Mouse (Mus musculus): ENCODE results near the gene Astl. TPM values are rescaled to one million over a fixed set of nuclear protein-coding genes. Genes with fewer than 3 reads are reported as not detected.
"Not testable (repeated sequence)": the region's sequence is repeated elsewhere in the genome, so short reads cannot be mapped to it uniquely, and the experiment has no call there.

Astl gene
- polyA plus RNA-seq (2015; fragmentation: Nextera tagmentation; extraction: Ambion mirVana): not detected in 2 replicates

- peaks cover 48% of the 10 kb centered on the region for H3K4me1 ChIP-seq (replicated peaks)
- H3K36me3 ChIP-seq: no peaks in the 10 kb centered on the region
- peak within 1 kb of the TSS; percentile 70; the same call in 1 of the 2 replicates for H3K9ac ChIP-seq
- no peaks in the 10 kb centered on the region for H3K9me3 ChIP-seq (replicated peaks)
- peaks cover 38% of the 10 kb centered on the region for H3K27me3 ChIP-seq
- H3K4me3 ChIP-seq (replicated peaks): peak within 1 kb of the TSS; percentile 64
- 63% methylated on average over 4 of the region's 4 CpGs for WGBS (ENCODE audit: insufficient replicate concordance)
- H3K4me2 ChIP-seq: peak within 1 kb of the TSS; percentile 81
- DNase-seq: no peak
- no peak for ATAC-seq (ENCODE audit: low read depth)
- H3K27ac ChIP-seq: 0 out of 2 replicates have a peak within 1 kb of the TSS, but pooled peaks have one; percentile 2
Measured at GRCm38 (mm10) chr2:127338416-127338815, at the start of gene Astl. Gene Astl, plus strand, starts transcription at chr2:127338639.

- DNase-seq (no peak), ATAC-seq (ENCODE audit: low read depth) (no peak)
- H3K4me2 ChIP-seq: no peak overlapping the region
- no peak overlapping the region for H3K27ac ChIP-seq
- H3K4me3 ChIP-seq (replicated peaks): no peak overlapping the region
- H3K9ac ChIP-seq: no peak overlapping the region
- H3K36me3 ChIP-seq: peaks cover 83% of the 10 kb centered on the region
- WGBS (ENCODE audit: insufficient replicate concordance): 84% methylated on average over 4 of the region's 4 CpGs
- no peaks in the 10 kb centered on the region for H3K4me1 ChIP-seq (replicated peaks)
- H3K9me3 ChIP-seq (replicated peaks): no peaks in the 10 kb centered on the region
- no peaks in the 10 kb centered on the region for H3K27me3 ChIP-seq
Measured at GRCm38 (mm10) chr2:127292250-127292649, 46.2 kb upstream of the Astl start.

GRCm38 (mm10) chr2:127297001-127297805, 41.2 kb upstream of the Astl start:
- H3K9ac ChIP-seq: no peak overlapping the region
- no peaks in the 10 kb centered on the region for H3K4me1 ChIP-seq (replicated peaks)
- peaks cover 91% of the 10 kb centered on the region for H3K36me3 ChIP-seq
- H3K27me3 ChIP-seq: no peaks in the 10 kb centered on the region
- ATAC-seq (ENCODE audit: low read depth) (no peak), DNase-seq (no peak)
- no peaks in the 10 kb centered on the region for H3K9me3 ChIP-seq (replicated peaks)
- no peak overlapping the region for H3K4me2 ChIP-seq
- no peak overlapping the region for H3K4me3 ChIP-seq (replicated peaks)
- H3K27ac ChIP-seq: no peak overlapping the region
- 84% methylated on average over 7 of the region's 7 CpGs for WGBS (ENCODE audit: insufficient replicate concordance)

- no peaks in the 10 kb centered on the region for H3K27me3 ChIP-seq
- H3K27ac ChIP-seq: no peak overlapping the region
- WGBS (ENCODE audit: insufficient replicate concordance): 95% methylated on average over 1 of the region's 1 CpGs
- no peaks in the 10 kb centered on the region for H3K9me3 ChIP-seq (replicated peaks)
- H3K4me3 ChIP-seq (replicated peaks): no peak overlapping the region
- no peaks in the 10 kb centered on the region for H3K4me1 ChIP-seq (replicated peaks)
- peaks cover 85% of the 10 kb centered on the region for H3K36me3 ChIP-seq
- ATAC-seq (ENCODE audit: low read depth) (no peak), DNase-seq (no peak)
- H3K4me2 ChIP-seq: no peak overlapping the region
- no peak overlapping the region for H3K9ac ChIP-seq
Measured at GRCm38 (mm10) chr2:127298056-127298455, 40.4 kb upstream of the Astl start.

GRCm38 (mm10) chr2:127300701-127301100, 37.7 kb upstream of the Astl start:
- Histone ChIP-seq H3K27me3 (no peaks in the 10 kb centered on the region), H3K4me1 (replicated peaks) (no peaks in the 10 kb centered on the region), H3K4me2 (no peak overlapping the region), H3K4me3 (replicated peaks) (no peak overlapping the region), H3K27ac (no peak overlapping the region), H3K9me3 (replicated peaks) (no peaks in the 10 kb centered on the region), H3K9ac (no peak overlapping the region), H3K36me3 (peaks cover 62% of the 10 kb centered on the region)
- WGBS (ENCODE audit: insufficient replicate concordance): 67% methylated on average over 3 of the region's 3 CpGs
- DNase-seq: no peak
- ATAC-seq (ENCODE audit: low read depth): no peak

GRCm38 (mm10) chr2:127301883-127302282, 36.6 kb upstream of the Astl start:
- ATAC-seq (ENCODE audit: low read depth): no peak
- H3K36me3 ChIP-seq: peaks cover 50% of the 10 kb centered on the region
- 80% methylated on average over 3 of the region's 3 CpGs for WGBS (ENCODE audit: insufficient replicate concordance)

GRCm38 (mm10) chr2:127304192-127304591, 34.2 kb upstream of the Astl start:
- H3K27ac ChIP-seq; H3K27me3 ChIP-seq; H3K4me3 ChIP-seq (replicated peaks); H3K9ac ChIP-seq; ATAC-seq (ENCODE audit: low read depth); H3K4me1 ChIP-seq (replicated peaks); H3K9me3 ChIP-seq (replicated peaks); DNase-seq; H3K4me2 ChIP-seq: not testable (repeated sequence)
- H3K36me3 ChIP-seq: peaks cover 27% of the 10 kb centered on the region
- whole genome bisulfite sequencing (ENCODE audit: insufficient replicate concordance): 73% methylated on average over 4 of the region's 4 CpGs

More at GRCm38 (mm10) chr2:127301883-127302282, 36.6 kb upstream of the Astl start:
- no peak for DNase-seq
- Histone ChIP-seq H3K4me3 (replicated peaks) (no peak overlapping the region), H3K4me1 (replicated peaks) (no peaks in the 10 kb centered on the region), H3K9me3 (replicated peaks) (no peaks in the 10 kb centered on the region), H3K27ac (no peak overlapping the region), H3K4me2 (no peak overlapping the region), H3K9ac (no peak overlapping the region), H3K27me3 (no peaks in the 10 kb centered on the region)

GRCm38 (mm10) chr2:127304609-127305210, 33.7 kb upstream of the Astl start:
- H3K36me3 ChIP-seq: peaks cover 21% of the 10 kb centered on the region
- 81% methylated on average over 3 of the region's 3 CpGs for whole genome bisulfite sequencing (ENCODE audit: insufficient replicate concordance)

GRCm38 (mm10) chr2:127306123-127306522, 32.3 kb upstream of the Astl start:
- no peak for ATAC-seq (ENCODE audit: low read depth)
- Histone ChIP-seq H3K4me2 (no peak overlapping the region), H3K4me1 (replicated peaks) (0 out of 2 replicates have a peak, but pooled peaks cover 9% of the 10 kb centered on the region), H3K27ac (no peak overlapping the region), H3K9ac (no peak overlapping the region), H3K27me3 (no peaks in the 10 kb centered on the region), H3K4me3 (replicated peaks) (no peak overlapping the region), H3K9me3 (replicated peaks) (no peaks in the 10 kb centered on the region), H3K36me3 (peaks cover 8% of the 10 kb centered on the region; the same call in 1 of the 2 replicates)
- no peak for DNase-seq

More at GRCm38 (mm10) chr2:127304609-127305210, 33.7 kb upstream of the Astl start:
- H3K9me3 ChIP-seq (replicated peaks): no peaks in the 10 kb centered on the region
- H3K27ac ChIP-seq: no peak overlapping the region; the same call in 1 of the 2 replicates
- no peak for DNase-seq
- no peaks in the 10 kb centered on the region for H3K27me3 ChIP-seq
- H3K4me3 ChIP-seq (replicated peaks): no peak overlapping the region
- no peak for ATAC-seq (ENCODE audit: low read depth)
- H3K4me1 ChIP-seq (replicated peaks): 0 out of 2 replicates have a peak, but pooled peaks cover 4% of the 10 kb centered on the region
- no peak overlapping the region for H3K9ac ChIP-seq
- H3K4me2 ChIP-seq: no peak overlapping the region

- no peak overlapping the region for H3K27ac ChIP-seq
- H3K9me3 ChIP-seq (replicated peaks): no peaks in the 10 kb centered on the region
- 0 out of 2 replicates have a peak, but pooled peaks cover 9% of the 10 kb centered on the region for H3K4me1 ChIP-seq (replicated peaks)
- no peaks in the 10 kb centered on the region for H3K27me3 ChIP-seq
- H3K36me3 ChIP-seq: 0 out of 2 replicates have a peak, but pooled peaks cover 2% of the 10 kb centered on the region
- 30% methylated on average over 3 of the region's 3 CpGs for WGBS (ENCODE audit: insufficient replicate concordance)
- no peak overlapping the region for H3K4me3 ChIP-seq (replicated peaks)
- DNase-seq (no peak), ATAC-seq (ENCODE audit: low read depth) (no peak)
- no peak overlapping the region for H3K4me2 ChIP-seq
- H3K9ac ChIP-seq: no peak overlapping the region
Measured at GRCm38 (mm10) chr2:127307179-127307578, 31.3 kb upstream of the Astl start.

- Histone ChIP-seq H3K4me1 (replicated peaks) (0 out of 2 replicates have a peak, but pooled peaks cover 9% of the 10 kb centered on the region), H3K9ac (no peak overlapping the region), H3K27me3 (no peaks in the 10 kb centered on the region), H3K4me2 (no peak overlapping the region), H3K27ac (no peak overlapping the region), H3K9me3 (replicated peaks) (no peaks in the 10 kb centered on the region), H3K4me3 (replicated peaks) (no peak overlapping the region), H3K36me3 (no peaks in the 10 kb centered on the region)
- no peak for DNase-seq
- 80% methylated on average over 2 of the region's 2 CpGs for WGBS (ENCODE audit: insufficient replicate concordance)
- ATAC-seq (ENCODE audit: low read depth): no peak
Measured at GRCm38 (mm10) chr2:127308660-127309059, 29.8 kb upstream of the Astl start.

Measured in liver, embryonic 13.5 days (tissue).